Mouse (Mus musculus): ENCODE data around the gene Scfd2. TPM values are rescaled to one million over a fixed set of nuclear protein-coding genes. Genes with fewer than 3 reads are reported as not detected.

The Scfd2 gene
- total and polyA plus RNA-seq, 2 experiments, result 8.5 to 11.5 TPM

DNA sequence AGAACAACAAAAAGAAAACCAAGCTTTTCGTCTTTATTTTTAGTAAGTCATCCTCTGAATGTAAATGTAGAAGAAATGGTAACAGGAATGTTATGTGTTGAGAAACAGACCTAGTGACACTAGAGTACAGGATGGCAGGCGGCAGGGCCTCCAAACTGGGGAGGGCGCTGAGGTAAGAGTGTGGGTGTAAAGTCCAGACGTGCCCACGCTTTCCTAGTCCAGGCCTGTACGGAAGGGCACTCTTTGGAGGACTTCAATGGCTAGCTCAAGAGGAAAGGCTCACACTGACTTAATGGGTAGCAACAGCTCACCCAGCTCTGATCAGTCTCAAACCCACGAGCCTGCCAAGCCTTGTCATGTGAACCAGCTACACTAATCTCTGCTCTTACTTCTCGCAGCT lies 93.2 kb downstream of the Scfd2 start:
- no peak for TF ChIP-seq CTCF (IDR thresholded peaks at IDR 0.05; ENCODE audit: low read depth, low read length)
- TF ChIP-seq POLR2A (IDR thresholded peaks at IDR 0.05; ENCODE audit: extremely low read depth, insufficient read depth, low read length), result no peak
- no peaks in the 10 kb centered on the region; the same call in 1 of the 2 replicates for H3K79me2 ChIP-seq (ENCODE audit: control insufficient read depth, insufficient read depth, low read length)
- peaks cover 6% of the 10 kb centered on the region for H3K4me1 ChIP-seq (ENCODE audit: control insufficient read depth, insufficient read depth, low read length)
- 52% methylated on average over 8 of the region's 8 CpGs for WGBS
- H3K4me3 ChIP-seq (ENCODE audit: insufficient read depth, low read depth, low read length), result no peak overlapping the region
- no peak overlapping the region for H3K9ac ChIP-seq (ENCODE audit: low read depth, low read length)
- H3K27ac ChIP-seq (replicated peaks; ENCODE audit: insufficient read depth, low read depth, low read length), result no peak overlapping the region
- H3K27me3 ChIP-seq (ENCODE audit: control insufficient read depth, insufficient read depth, low read length), result no peaks in the 10 kb centered on the region
- H3K36me3 ChIP-seq (ENCODE audit: control insufficient read depth, insufficient read depth, low read length), result no peaks in the 10 kb centered on the region
- DNase-seq (ENCODE audit: extremely low read depth, low read depth, low spot score), result peak; percentile 52

DNA sequence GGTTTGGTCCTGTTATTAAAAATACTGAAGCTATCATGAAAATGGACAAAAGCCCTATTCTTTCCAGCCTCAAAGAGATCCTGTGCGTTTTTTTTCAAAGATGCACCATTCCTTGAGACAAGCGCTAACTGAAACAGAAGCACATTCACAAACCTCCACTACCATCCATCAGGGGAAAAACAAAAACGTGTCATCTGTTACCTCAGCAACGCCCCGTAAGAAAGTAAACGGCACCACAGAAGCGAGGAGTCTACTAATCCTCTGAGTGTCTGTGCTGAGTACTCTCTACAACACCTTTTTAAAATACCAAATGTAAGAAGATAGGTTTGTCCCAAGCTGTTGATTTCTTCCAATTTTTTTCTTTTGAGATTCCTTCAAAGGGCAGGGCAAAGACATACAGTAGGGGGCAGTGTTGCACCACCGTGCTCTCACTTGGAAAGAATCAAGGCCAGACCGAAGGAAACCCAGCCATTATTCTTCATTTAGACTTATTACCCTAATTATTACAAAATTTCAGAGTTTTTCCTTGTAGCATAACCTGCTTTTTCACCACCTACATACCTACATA lies 97.9 kb downstream of the Scfd2 start:
- H3K4me3 ChIP-seq (ENCODE audit: insufficient read depth, low read depth, low read length), result no peak overlapping the region
- WGBS, result 52% methylated on average over 9 of the region's 9 CpGs
- H3K4me1 ChIP-seq (ENCODE audit: control insufficient read depth, insufficient read depth, low read length), result no peaks in the 10 kb centered on the region
- no peaks in the 10 kb centered on the region for H3K36me3 ChIP-seq (ENCODE audit: control insufficient read depth, insufficient read depth, low read length)
- H3K79me2 ChIP-seq (ENCODE audit: control insufficient read depth, insufficient read depth, low read length), result no peaks in the 10 kb centered on the region; the same call in 1 of the 2 replicates
- no peaks in the 10 kb centered on the region for H3K27me3 ChIP-seq (ENCODE audit: control insufficient read depth, insufficient read depth, low read length)
- no peak overlapping the region for H3K27ac ChIP-seq (replicated peaks; ENCODE audit: insufficient read depth, low read depth, low read length)
- TF ChIP-seq POLR2A (IDR thresholded peaks at IDR 0.05; ENCODE audit: extremely low read depth, insufficient read depth, low read length) (no peak), CTCF (IDR thresholded peaks at IDR 0.05; ENCODE audit: low read depth, low read length) (peak; percentile 68)
- H3K9ac ChIP-seq (ENCODE audit: low read depth, low read length), result no peak overlapping the region
- DNase-seq (ENCODE audit: extremely low read depth, low read depth, low spot score), result peak; percentile 33

DNA sequence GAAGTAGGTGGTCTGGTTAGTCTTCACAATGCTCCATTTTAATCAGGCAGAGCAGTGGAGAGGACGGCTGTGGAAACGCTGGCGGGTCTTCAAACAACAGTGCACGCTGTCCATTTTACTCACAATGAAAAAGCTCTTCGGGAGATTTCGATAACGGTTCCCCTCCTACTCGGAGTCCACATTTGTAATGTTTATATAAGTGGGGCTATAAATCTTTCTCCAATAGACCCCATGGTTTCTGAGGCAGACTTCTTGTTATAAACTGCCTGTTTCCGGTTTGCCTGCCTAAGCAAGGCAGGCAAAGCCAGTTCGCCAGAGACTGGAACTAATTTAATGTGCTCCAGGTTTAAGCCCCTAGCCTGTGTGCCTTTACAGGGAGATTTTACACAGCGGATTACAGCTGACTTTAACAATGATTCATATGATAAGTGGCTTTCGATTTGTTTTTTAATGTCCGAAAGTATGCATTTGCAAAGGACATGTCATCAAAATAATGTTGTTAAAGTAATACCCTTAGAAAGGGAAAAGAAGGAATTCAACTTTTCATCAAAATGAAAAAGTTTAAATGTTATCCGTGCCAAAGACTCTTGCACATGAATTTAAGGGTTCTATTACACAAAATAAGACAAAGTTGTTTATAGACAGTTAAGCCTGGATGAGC lies 98.5 kb downstream of the Scfd2 start:
- Histone ChIP-seq H3K79me2 (ENCODE audit: control insufficient read depth, insufficient read depth, low read length) (no peaks in the 10 kb centered on the region; the same call in 1 of the 2 replicates), H3K4me3 (ENCODE audit: insufficient read depth, low read depth, low read length) (no peak overlapping the region), H3K4me1 (ENCODE audit: control insufficient read depth, insufficient read depth, low read length) (no peaks in the 10 kb centered on the region), H3K27ac (replicated peaks; ENCODE audit: insufficient read depth, low read depth, low read length) (no peak overlapping the region), H3K27me3 (ENCODE audit: control insufficient read depth, insufficient read depth, low read length) (no peaks in the 10 kb centered on the region), H3K9ac (ENCODE audit: low read depth, low read length) (no peak overlapping the region), H3K36me3 (ENCODE audit: control insufficient read depth, insufficient read depth, low read length) (no peaks in the 10 kb centered on the region)
- WGBS, result 78% methylated on average over 14 of the region's 14 CpGs
- DNase-seq (ENCODE audit: extremely low read depth, low read depth, low spot score), result no peak
- TF ChIP-seq POLR2A (IDR thresholded peaks at IDR 0.05; ENCODE audit: extremely low read depth, insufficient read depth, low read length) (no peak), CTCF (IDR thresholded peaks at IDR 0.05; ENCODE audit: low read depth, low read length) (no peak)

DNA sequence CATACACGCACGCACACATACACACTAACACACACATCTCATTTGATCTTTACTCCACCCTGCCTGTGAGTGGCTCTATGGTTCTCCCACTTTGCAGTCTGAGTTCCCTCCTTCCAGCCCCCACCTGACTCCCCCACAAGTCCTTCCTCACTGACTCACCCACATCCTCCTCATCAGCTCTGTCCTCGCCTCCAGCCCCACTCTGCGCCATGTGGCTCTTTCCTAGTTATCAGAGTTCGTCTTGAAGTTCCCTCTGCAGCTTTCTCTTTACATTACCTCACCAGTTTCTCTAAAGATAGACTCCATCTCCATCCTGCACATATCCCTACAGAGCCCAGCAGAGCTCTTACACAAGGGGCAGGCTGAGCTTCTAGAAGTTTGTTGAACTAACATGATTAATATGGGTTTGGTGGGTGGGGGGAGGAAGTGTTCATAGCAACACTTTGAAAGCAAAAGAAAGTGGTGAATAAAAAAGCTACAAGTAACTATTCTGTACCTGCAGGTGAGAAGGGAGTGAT lies 110.9 kb downstream of the Scfd2 start:
- Histone ChIP-seq H3K9ac (ENCODE audit: low read depth, low read length) (no peak overlapping the region), H3K4me1 (ENCODE audit: control insufficient read depth, insufficient read depth, low read length) (no peaks in the 10 kb centered on the region), H3K4me3 (ENCODE audit: insufficient read depth, low read depth, low read length) (no peak overlapping the region), H3K79me2 (ENCODE audit: control insufficient read depth, insufficient read depth, low read length) (no peaks in the 10 kb centered on the region; the same call in 1 of the 2 replicates), H3K36me3 (ENCODE audit: control insufficient read depth, insufficient read depth, low read length) (no peaks in the 10 kb centered on the region), H3K27me3 (ENCODE audit: control insufficient read depth, insufficient read depth, low read length) (no peaks in the 10 kb centered on the region), H3K27ac (replicated peaks; ENCODE audit: insufficient read depth, low read depth, low read length) (no peak overlapping the region)
- WGBS, result 86% methylated on average over 5 of the region's 5 CpGs
- no peak for DNase-seq (ENCODE audit: extremely low read depth, low read depth, low spot score)
- TF ChIP-seq CTCF (IDR thresholded peaks at IDR 0.05; ENCODE audit: low read depth, low read length) (no peak), POLR2A (IDR thresholded peaks at IDR 0.05; ENCODE audit: extremely low read depth, insufficient read depth, low read length) (no peak)

DNA sequence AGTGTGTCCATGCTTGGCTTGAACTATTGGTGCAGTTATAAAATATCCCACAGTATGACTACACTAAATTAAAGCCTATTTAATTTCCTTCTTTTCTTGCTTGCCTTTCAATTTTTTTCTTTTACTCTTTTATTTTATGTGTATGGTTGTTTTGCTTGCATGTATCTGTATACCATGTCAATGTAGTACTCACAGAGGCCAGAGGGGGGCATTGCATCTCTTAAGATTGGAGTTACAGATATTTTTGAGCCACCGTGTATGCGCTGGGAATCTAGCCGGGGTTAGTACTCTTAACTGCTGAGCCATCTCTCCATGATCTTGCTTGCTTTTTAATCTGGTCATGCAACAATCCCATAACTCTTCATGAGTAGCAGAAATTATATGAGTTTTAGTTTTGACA lies 119.0 kb downstream of the Scfd2 start:
- Histone ChIP-seq H3K4me3 (ENCODE audit: insufficient read depth, low read depth, low read length) (no peak overlapping the region), H3K36me3 (ENCODE audit: control insufficient read depth, insufficient read depth, low read length) (no peaks in the 10 kb centered on the region), H3K4me1 (ENCODE audit: control insufficient read depth, insufficient read depth, low read length) (no peaks in the 10 kb centered on the region), H3K27me3 (ENCODE audit: control insufficient read depth, insufficient read depth, low read length) (no peaks in the 10 kb centered on the region), H3K79me2 (ENCODE audit: control insufficient read depth, insufficient read depth, low read length) (no peaks in the 10 kb centered on the region), H3K9ac (ENCODE audit: low read depth, low read length) (no peak overlapping the region), H3K27ac (replicated peaks; ENCODE audit: insufficient read depth, low read depth, low read length) (no peak overlapping the region)
- TF ChIP-seq POLR2A (IDR thresholded peaks at IDR 0.05; ENCODE audit: extremely low read depth, insufficient read depth, low read length) (no peak), CTCF (IDR thresholded peaks at IDR 0.05; ENCODE audit: low read depth, low read length) (no peak)
- WGBS, result 94% methylated on average over 3 of the region's 3 CpGs
- no peak for DNase-seq (ENCODE audit: extremely low read depth, low read depth, low spot score)

- TF ChIP-seq CTCF (IDR thresholded peaks at IDR 0.05; ENCODE audit: low read depth, low read length), result no peak
- no peak for TF ChIP-seq POLR2A (IDR thresholded peaks at IDR 0.05; ENCODE audit: extremely low read depth, insufficient read depth, low read length)
- Histone ChIP-seq H3K4me1 (ENCODE audit: control insufficient read depth, insufficient read depth, low read length) (peaks cover 1% of the 10 kb centered on the region; the same call in 1 of the 2 replicates), H3K36me3 (ENCODE audit: control insufficient read depth, insufficient read depth, low read length) (no peaks in the 10 kb centered on the region), H3K4me3 (ENCODE audit: insufficient read depth, low read depth, low read length) (no peak overlapping the region), H3K79me2 (ENCODE audit: control insufficient read depth, insufficient read depth, low read length) (no peaks in the 10 kb centered on the region; the same call in 1 of the 2 replicates), H3K9ac (ENCODE audit: low read depth, low read length) (no peak overlapping the region), H3K27ac (replicated peaks; ENCODE audit: insufficient read depth, low read depth, low read length) (no peak overlapping the region), H3K27me3 (ENCODE audit: control insufficient read depth, insufficient read depth, low read length) (no peaks in the 10 kb centered on the region)
- WGBS, result 89% methylated on average over 5 of the region's 5 CpGs
- no peak for DNase-seq (ENCODE audit: extremely low read depth, low read depth, low spot score)
Measured at GRCm38 (mm10) chr5:74404887-74405286, 126.7 kb downstream of the Scfd2 start.

All from liver, adult 2 months (tissue).